12 mouse cellular contexts compared by ENCODE assay signal in genomic region chr14:27096133-27096532, GRCm38 (mm10). TPM values are rescaled to one million over a fixed set of nuclear protein-coding genes. Genes with fewer than 3 reads are reported as not detected.
DNase-seq lines count a peak whose midpoint lies in the region; ATAC-seq and TF ChIP-seq lines count a peak whose summit lies in the region.
"Had no signal": no experiment of that assay in that cellular context is flagged by ENCODE, and none has a peak within 500 bp of the region (broad histone marks: within the 10 kb centered on the region; RNA-seq: fewer than 3 reads in every experiment).

No protein-coding gene starts in this region.

- no peak overlapping the region for H3K4me3 ChIP-seq in intestine, embryonic 15.5 days (replicated peaks)
- no peak overlapping the region for H3K4me3 ChIP-seq in intestine, postnatal 0 days (ENCODE audit: low read depth, low read length)
- no peak overlapping the region for H3K4me3 ChIP-seq in neural tube, embryonic 14.5 days (ENCODE audit: low read depth, low read length)
- H3K4me3 ChIP-seq in neural tube, embryonic 15.5 days (replicated peaks) = no peak overlapping the region
- no peak overlapping the region for H3K4me3 ChIP-seq in forebrain, embryonic 10.5 days
- H3K4me3 ChIP-seq: embryonic facial prominence, embryonic 12.5 days; forebrain, embryonic 12.5 days; myocyte had no signal

- no peaks in the 10 kb centered on the region for H3K9me3 ChIP-seq in intestine, embryonic 15.5 days
- no peaks in the 10 kb centered on the region for H3K9me3 ChIP-seq in intestine, postnatal 0 days (ENCODE audit: control insufficient read depth)
- no peaks in the 10 kb centered on the region for H3K9me3 ChIP-seq in neural tube, embryonic 14.5 days (ENCODE audit: control insufficient read depth, low read length)
- no peaks in the 10 kb centered on the region for H3K9me3 ChIP-seq in neural tube, embryonic 15.5 days (replicated peaks)
- H3K9me3 ChIP-seq in forebrain, embryonic 10.5 days = no peaks in the 10 kb centered on the region
- H3K9me3 ChIP-seq: embryonic facial prominence, embryonic 12.5 days; forebrain, embryonic 12.5 days had no signal

- H3K27me3 ChIP-seq in intestine, embryonic 15.5 days (replicated peaks) = no peaks in the 10 kb centered on the region
- no peaks in the 10 kb centered on the region for H3K27me3 ChIP-seq in intestine, postnatal 0 days (replicated peaks; ENCODE audit: control insufficient read depth, insufficient read depth, low read length)
- H3K27me3 ChIP-seq in neural tube, embryonic 14.5 days (ENCODE audit: control insufficient read depth, insufficient read depth, low read length) = no peaks in the 10 kb centered on the region
- no peaks in the 10 kb centered on the region for H3K27me3 ChIP-seq in neural tube, embryonic 15.5 days (replicated peaks)
- no peaks in the 10 kb centered on the region for H3K27me3 ChIP-seq in forebrain, embryonic 10.5 days (ENCODE audit: poor library complexity, severe bottlenecking)
- H3K27me3 ChIP-seq: embryonic facial prominence, embryonic 12.5 days; forebrain, embryonic 12.5 days had no signal

- WGBS in intestine, embryonic 15.5 days = 75% methylated on average over 9 of the region's 9 CpGs
- WGBS in intestine, postnatal 0 days = 77% methylated on average over 9 of the region's 9 CpGs
- 61% methylated on average over 9 of the region's 9 CpGs for WGBS in neural tube, embryonic 14.5 days
- 64% methylated on average over 9 of the region's 9 CpGs for WGBS in neural tube, embryonic 15.5 days
- WGBS in forebrain, embryonic 10.5 days = 81% methylated on average over 9 of the region's 9 CpGs

- H3K9ac ChIP-seq in intestine, embryonic 15.5 days = no peak overlapping the region
- H3K9ac ChIP-seq in intestine, postnatal 0 days (ENCODE audit: low read depth, low read length) = no peak overlapping the region
- 0 out of 2 replicates have a peak overlapping the region, but pooled peaks have one; percentile 16 for H3K9ac ChIP-seq in neural tube, embryonic 14.5 days (replicated peaks; ENCODE audit: low read depth, low read length)
- no peak overlapping the region for H3K9ac ChIP-seq in neural tube, embryonic 15.5 days (replicated peaks)
- H3K9ac ChIP-seq: embryonic facial prominence, embryonic 12.5 days; forebrain, embryonic 12.5 days; liver, postnatal 0 days had no signal

- no peak overlapping the region for H3K4me2 ChIP-seq in intestine, embryonic 15.5 days (replicated peaks)
- H3K4me2 ChIP-seq in intestine, postnatal 0 days (replicated peaks; ENCODE audit: low read depth) = no peak overlapping the region
- no peak overlapping the region for H3K4me2 ChIP-seq in neural tube, embryonic 14.5 days (ENCODE audit: low read depth, low read length)
- no peak overlapping the region for H3K4me2 ChIP-seq in neural tube, embryonic 15.5 days
- H3K4me2 ChIP-seq: embryonic facial prominence, embryonic 12.5 days; forebrain, embryonic 12.5 days had no signal

- H3K27ac ChIP-seq in intestine, embryonic 15.5 days = no peak overlapping the region
- H3K27ac ChIP-seq in intestine, postnatal 0 days (ENCODE audit: low read depth, low read length) = no peak overlapping the region
- H3K27ac ChIP-seq in neural tube, embryonic 14.5 days (ENCODE audit: low read depth, low read length) = no peak overlapping the region
- H3K27ac ChIP-seq in neural tube, embryonic 15.5 days (replicated peaks) = no peak overlapping the region
- H3K27ac ChIP-seq in forebrain, embryonic 10.5 days = no peak overlapping the region
- H3K27ac ChIP-seq: embryonic facial prominence, embryonic 12.5 days; forebrain, embryonic 12.5 days had no signal

- TF ChIP-seq CTCF in intestine, postnatal 0 days (IDR thresholded peaks at IDR 0.05; ENCODE audit: low read depth) = no peak

- no peaks in the 10 kb centered on the region; the same call in 1 of the 2 replicates for H3K36me3 ChIP-seq in intestine, embryonic 15.5 days
- H3K36me3 ChIP-seq in intestine, postnatal 0 days (ENCODE audit: control insufficient read depth, insufficient read depth) = peaks cover 6% of the 10 kb centered on the region; the same call in 1 of the 2 replicates
- no peaks in the 10 kb centered on the region for H3K36me3 ChIP-seq in neural tube, embryonic 14.5 days (ENCODE audit: control insufficient read depth, insufficient read depth, low read length)
- H3K36me3 ChIP-seq in neural tube, embryonic 15.5 days = no peaks in the 10 kb centered on the region
- peaks cover 89% of the 10 kb centered on the region for H3K36me3 ChIP-seq in forebrain, embryonic 10.5 days (replicated peaks)
- H3K36me3 ChIP-seq: forebrain, embryonic 12.5 days had no signal

- DNase-seq in ZHBTc4 (ENCODE audit: low read depth, low spot score) = peak; percentile 86
- DNase-seq in B cell, adult 2 months = no peak
- no peak for DNase-seq in cerebellum, postnatal 36 days
- no peak for DNase-seq in forebrain, embryonic 10.5 days (ENCODE audit: extremely low spot score, low spot score)

- H3K4me1 ChIP-seq in intestine, embryonic 15.5 days (replicated peaks) = no peaks in the 10 kb centered on the region
- H3K4me1 ChIP-seq in intestine, postnatal 0 days (replicated peaks; ENCODE audit: control insufficient read depth, insufficient read depth, low read length) = no peaks in the 10 kb centered on the region
- no peaks in the 10 kb centered on the region for H3K4me1 ChIP-seq in neural tube, embryonic 14.5 days (ENCODE audit: control insufficient read depth, insufficient read depth, low read length)
- H3K4me1 ChIP-seq in neural tube, embryonic 15.5 days = 0 out of 2 replicates have a peak, but pooled peaks cover 2% of the 10 kb centered on the region
- peaks cover 12% of the 10 kb centered on the region for H3K4me1 ChIP-seq in forebrain, embryonic 10.5 days
- H3K4me1 ChIP-seq: embryonic facial prominence, embryonic 12.5 days had no signal

- 0 out of 2 replicates have a peak, but pooled peaks have one; percentile 34 for ATAC-seq in intestine, embryonic 15.5 days
- ATAC-seq in intestine, postnatal 0 days = no peak
- ATAC-seq in neural tube, embryonic 14.5 days (ENCODE audit: low read depth) = no peak
- no peak for ATAC-seq in neural tube, embryonic 15.5 days (ENCODE audit: low FRiP score)

RNA-seq across cellular contexts. Expression of gene Arhgef3, which starts 18.6 kb away (rescaled TPM):
- 12.7 and 13.9 TPM in 2 replicates for polyA plus RNA-seq in intestine, embryonic 15.5 days (2015; fragmentation: Nextera tagmentation; extraction: Ambion mirVana)
- polyA plus RNA-seq in intestine, postnatal 0 days (2015; fragmentation: Nextera tagmentation; extraction: Ambion mirVana) = 10.0 and 12.2 TPM in 2 replicates
- polyA plus RNA-seq in neural tube, embryonic 14.5 days (2014; fragmentation: Nextera tagmentation; extraction: Ambion mirVana) = 9.9 and 13.4 TPM in 2 replicates
- polyA plus RNA-seq in neural tube, embryonic 15.5 days (2015; fragmentation: Nextera tagmentation; extraction: Ambion mirVana) = 13.6 and 13.7 TPM in 2 replicates
- polyA plus RNA-seq in forebrain, embryonic 10.5 days (2016; fragmentation: Nextera tagmentation; extraction: Ambion mirVana) = 1.6 and 2.4 TPM in 2 replicates

RNA-seq across cellular contexts. Expression of gene Il17rd, which starts 57.4 kb away (rescaled TPM):
- polyA plus RNA-seq in intestine, embryonic 15.5 days (2015; fragmentation: Nextera tagmentation; extraction: Ambion mirVana) = 1.9 and 2.4 TPM in 2 replicates
- polyA plus RNA-seq in intestine, postnatal 0 days (2015; fragmentation: Nextera tagmentation; extraction: Ambion mirVana) = 0.73 and 0.86 TPM in 2 replicates
- polyA plus RNA-seq in neural tube, embryonic 14.5 days (2014; fragmentation: Nextera tagmentation; extraction: Ambion mirVana) = 2.1 and 2.4 TPM in 2 replicates
- polyA plus RNA-seq in neural tube, embryonic 15.5 days (2015; fragmentation: Nextera tagmentation; extraction: Ambion mirVana) = 1.8 and 2.0 TPM in 2 replicates
- 7.4 and 9.6 TPM in 2 replicates for polyA plus RNA-seq in forebrain, embryonic 10.5 days (2016; fragmentation: Nextera tagmentation; extraction: Ambion mirVana)
